Mouse (Mus musculus): ENCODE results near the gene Spata5. TPM values are rescaled to one million over a fixed set of nuclear protein-coding genes. Genes with fewer than 3 reads are reported as not detected.

The Spata5 gene
- polyA plus RNA-seq, 1 experiment from 2014 or later = 14.8 TPM

GRCm38 (mm10) chr3:37379930-37380881 lies 39.5 kb upstream of the Spata5 start:
- WGBS = 38% methylated on average over 18 of the region's 18 CpGs
- no peak; the same call in 1 of the 2 replicates for ATAC-seq (ENCODE audit: low FRiP score, low TSS enrichment)
- no peak overlapping the region for H3K9ac ChIP-seq (ENCODE audit: low read length)

GRCm38 (mm10) chr3:37381457-37381856 lies 38.2 kb upstream of the Spata5 start:
- Histone ChIP-seq H3K4me3 (ENCODE audit: low read depth, low read length) (no peak overlapping the region), H3K9ac (ENCODE audit: low read length) (no peak overlapping the region), H3K27ac (replicated peaks) (no peak overlapping the region; the same call in 1 of the 2 replicates), H3K9me3 (ENCODE audit: control insufficient read depth, low read length) (no peaks in the 10 kb centered on the region), H3K4me1 (replicated peaks; ENCODE audit: control insufficient read depth, insufficient read depth) (peaks cover 2% of the 10 kb centered on the region; the same call in 1 of the 2 replicates), H3K27me3 (ENCODE audit: control insufficient read depth, insufficient read depth, low read length) (no peaks in the 10 kb centered on the region), H3K36me3 (ENCODE audit: control insufficient read depth, insufficient read depth, low read length) (no peaks in the 10 kb centered on the region), H3K4me2 (replicated peaks; ENCODE audit: low read depth) (no peak overlapping the region)
- DNase-seq (ENCODE audit: low spot score) (no peak), ATAC-seq (ENCODE audit: low FRiP score, low TSS enrichment) (no peak)
- no peak for TF ChIP-seq CTCF (IDR thresholded peaks at IDR 0.05; ENCODE audit: low read depth)
- TF ChIP-seq EP300 (optimal IDR thresholded peaks at IDR 0.05) = no peak
- WGBS = 49% methylated on average over 6 of the region's 6 CpGs

More at GRCm38 (mm10) chr3:37379930-37380881, 39.5 kb upstream of the Spata5 start:
- Histone ChIP-seq H3K4me1 (replicated peaks; ENCODE audit: control insufficient read depth, insufficient read depth) (peaks cover 2% of the 10 kb centered on the region; the same call in 1 of the 2 replicates), H3K27me3 (ENCODE audit: control insufficient read depth, insufficient read depth, low read length) (no peaks in the 10 kb centered on the region), H3K9me3 (ENCODE audit: control insufficient read depth, low read length) (no peaks in the 10 kb centered on the region), H3K36me3 (ENCODE audit: control insufficient read depth, insufficient read depth, low read length) (no peaks in the 10 kb centered on the region), H3K4me2 (replicated peaks; ENCODE audit: low read depth) (no peak overlapping the region), H3K4me3 (ENCODE audit: low read depth, low read length) (no peak overlapping the region), H3K27ac (replicated peaks) (peak overlapping the region; percentile 49)
- peak; percentile 27 for DNase-seq (ENCODE audit: low spot score)
- no peak for TF ChIP-seq EP300 (optimal IDR thresholded peaks at IDR 0.05)
- TF ChIP-seq CTCF (IDR thresholded peaks at IDR 0.05; ENCODE audit: low read depth) = no peak

- H3K36me3 ChIP-seq (ENCODE audit: control insufficient read depth, insufficient read depth, low read length) = no peaks in the 10 kb centered on the region
- no peaks in the 10 kb centered on the region for H3K27me3 ChIP-seq (ENCODE audit: control insufficient read depth, insufficient read depth, low read length)
- ATAC-seq (ENCODE audit: low FRiP score, low TSS enrichment) (no peak), DNase-seq (ENCODE audit: low spot score) (no peak)
- no peak overlapping the region for H3K9ac ChIP-seq (ENCODE audit: low read length)
- H3K4me3 ChIP-seq (ENCODE audit: low read depth, low read length) = no peak overlapping the region
- TF ChIP-seq EP300 (optimal IDR thresholded peaks at IDR 0.05) (no peak), CTCF (IDR thresholded peaks at IDR 0.05; ENCODE audit: low read depth) (peak; percentile 21; the same call in 1 of the 2 replicates)
- H3K4me2 ChIP-seq (replicated peaks; ENCODE audit: low read depth) = no peak overlapping the region
- WGBS = 65% methylated on average over 6 of the region's 6 CpGs
- H3K4me1 ChIP-seq (replicated peaks; ENCODE audit: control insufficient read depth, insufficient read depth) = peaks cover 2% of the 10 kb centered on the region; the same call in 1 of the 2 replicates
- H3K27ac ChIP-seq (replicated peaks) = 0 out of 2 replicates have a peak overlapping the region, but pooled peaks have one; percentile 8
- H3K9me3 ChIP-seq (ENCODE audit: control insufficient read depth, low read length) = no peaks in the 10 kb centered on the region
Measured at GRCm38 (mm10) chr3:37383096-37383765, 36.5 kb upstream of the Spata5 start.

GRCm38 (mm10) chr3:37387310-37387709 lies 32.4 kb upstream of the Spata5 start:
- Histone ChIP-seq H3K4me3 (ENCODE audit: low read depth, low read length) (no peak overlapping the region), H3K27me3 (ENCODE audit: control insufficient read depth, insufficient read depth, low read length) (no peaks in the 10 kb centered on the region), H3K9me3 (ENCODE audit: control insufficient read depth, low read length) (no peaks in the 10 kb centered on the region), H3K36me3 (ENCODE audit: control insufficient read depth, insufficient read depth, low read length) (no peaks in the 10 kb centered on the region), H3K4me2 (replicated peaks; ENCODE audit: low read depth) (no peak overlapping the region), H3K4me1 (replicated peaks; ENCODE audit: control insufficient read depth, insufficient read depth) (no peaks in the 10 kb centered on the region), H3K9ac (ENCODE audit: low read length) (no peak overlapping the region), H3K27ac (replicated peaks) (no peak overlapping the region)
- ATAC-seq (ENCODE audit: low FRiP score, low TSS enrichment) (no peak), DNase-seq (ENCODE audit: low spot score) (no peak)
- WGBS = 84% methylated on average over 6 of the region's 6 CpGs
- TF ChIP-seq CTCF (IDR thresholded peaks at IDR 0.05; ENCODE audit: low read depth) (no peak), EP300 (optimal IDR thresholded peaks at IDR 0.05) (no peak)

- Histone ChIP-seq H3K4me1 (replicated peaks; ENCODE audit: control insufficient read depth, insufficient read depth) (no peaks in the 10 kb centered on the region), H3K9ac (ENCODE audit: low read length) (no peak overlapping the region), H3K27me3 (ENCODE audit: control insufficient read depth, insufficient read depth, low read length) (no peaks in the 10 kb centered on the region), H3K27ac (replicated peaks) (no peak overlapping the region), H3K9me3 (ENCODE audit: control insufficient read depth, low read length) (no peaks in the 10 kb centered on the region), H3K4me3 (ENCODE audit: low read depth, low read length) (no peak overlapping the region), H3K36me3 (ENCODE audit: control insufficient read depth, insufficient read depth, low read length) (no peaks in the 10 kb centered on the region), H3K4me2 (replicated peaks; ENCODE audit: low read depth) (no peak overlapping the region)
- ATAC-seq (ENCODE audit: low FRiP score, low TSS enrichment) (no peak), DNase-seq (ENCODE audit: low spot score) (no peak)
- 91% methylated on average over 5 of the region's 5 CpGs for WGBS
- TF ChIP-seq CTCF (IDR thresholded peaks at IDR 0.05; ENCODE audit: low read depth) (no peak), EP300 (optimal IDR thresholded peaks at IDR 0.05) (no peak)
Measured at GRCm38 (mm10) chr3:37396930-37397608, 22.6 kb upstream of the Spata5 start.
